Mouse (Mus musculus) midbrain, embryonic 11.5 days (tissue): ENCODE data around the gene Prom1. TPM values are rescaled to one million over a fixed set of nuclear protein-coding genes. Genes with fewer than 3 reads are reported as not detected.

Source experiments
- ATAC-seq: fragments of 200-750 bp; cut with Nextera tagmentation; 2 replicates; pipeline ENCODE4 v1.8.0; 2017; ENCODE audit warnings: moderate TSS enrichment, moderate library complexity; ENCODE audit not compliant: low FRiP score
- DNase-seq: peaks from one replicate; pipeline ENCODE4 v3.0.0; 2015; ENCODE audit warnings: low spot score; ENCODE audit errors: missing footprints
- H3K27ac ChIP-seq: fragments of 300-500 bp; sonication (generic); 2 replicates; pipeline ENCODE4 v1.5.1; 2014; ENCODE audit warnings: low read depth, low read length
- H3K27me3 ChIP-seq: fragments of 300-500 bp; sonication (generic); 2 replicates; pipeline ENCODE4 v1.6.1; 2014; ENCODE audit warnings: mild to moderate bottlenecking, low read length, moderate library complexity, mixed read lengths; ENCODE audit not compliant: control insufficient read depth, insufficient read depth
- H3K36me3 ChIP-seq: fragments of 300-500 bp; sonication (generic); 2 replicates; pipeline ENCODE4 v1.6.1; 2014; ENCODE audit warnings: mild to moderate bottlenecking, low read length, moderate library complexity, mixed read lengths; ENCODE audit not compliant: control insufficient read depth, insufficient read depth
- H3K4me1 ChIP-seq: fragments of 300-500 bp; sonication (generic); 2 replicates; pipeline ENCODE4 v1.6.1; 2014; ENCODE audit warnings: low read length; ENCODE audit not compliant: control insufficient read depth, insufficient read depth
- H3K4me2 ChIP-seq: fragments of 300-500 bp; sonication (generic); 2 replicates; pipeline ENCODE4 v1.6.1; 2014; ENCODE audit warnings: mild to moderate bottlenecking, moderate library complexity
- H3K4me3 ChIP-seq: fragments of 300-500 bp; sonication (generic); 2 replicates; pipeline ENCODE4 v1.5.1; 2014; ENCODE audit warnings: low read depth, low read length
- H3K9ac ChIP-seq: fragments of 300-500 bp; sonication (generic); 2 replicates; pipeline ENCODE4 v1.6.1; 2014; ENCODE audit warnings: low read length
- H3K9me3 ChIP-seq: fragments of 300-500 bp; sonication (generic); 2 replicates; pipeline ENCODE4 v1.6.1; 2016; ENCODE audit warnings: low read length; ENCODE audit not compliant: control insufficient read depth
- WGBS: fragments of 180-500 bp; shearing (Covaris S2); extraction: QIAGEN DNeasy Blood & Tissue Kit; methylation state at CpG from one replicate; pipeline ENCODE4 v1.1.7; 2014; 5-methylcytosine and 5-hydroxymethylcytosine counted together
- polyA plus RNA-seq: library from polyadenylated mRNA; unstranded; fragments of >200 nt; fragmentation: Nextera tagmentation; extraction: Ambion mirVana; gene quantifications from 2 replicates; pipeline ENCODE4 v1.2.1, GENCODE M21; 2014

Prom1 gene
- polyA plus RNA-seq, 1 experiment from 2014 or later = 171 TPM

GRCm38 (mm10) chr5:44058258-44058657 is 43.6 kb downstream of the Prom1 start:
- 91% methylated on average over 3 of the region's 3 CpGs for WGBS
- ATAC-seq = no peak
- Histone ChIP-seq H3K27me3 (no peaks in the 10 kb centered on the region), H3K4me2 (no peak overlapping the region), H3K4me3 (no peak overlapping the region), H3K9ac (no peak overlapping the region), H3K9me3 (no peaks in the 10 kb centered on the region), H3K27ac (no peak overlapping the region), H3K4me1 (no peaks in the 10 kb centered on the region), H3K36me3 (peaks cover 16% of the 10 kb centered on the region)
- no peak for DNase-seq

- Histone ChIP-seq H3K27ac (no peak overlapping the region), H3K9me3 (no peaks in the 10 kb centered on the region), H3K36me3 (peaks cover 6% of the 10 kb centered on the region; the same call in 1 of the 2 replicates), H3K4me1 (no peaks in the 10 kb centered on the region), H3K4me2 (no peak overlapping the region), H3K9ac (no peak overlapping the region), H3K4me3 (no peak overlapping the region), H3K27me3 (no peaks in the 10 kb centered on the region)
- DNase-seq (no peak), ATAC-seq (no peak)
- WGBS = 80% methylated on average over 8 of the region's 8 CpGs
Measured at GRCm38 (mm10) chr5:44050213-44050612, 51.6 kb downstream of the Prom1 start.

GRCm38 (mm10) chr5:44049395-44049976 is 52.3 kb downstream of the Prom1 start:
- H3K36me3 ChIP-seq = peaks cover 2% of the 10 kb centered on the region; the same call in 1 of the 2 replicates
- WGBS = 75% methylated on average over 6 of the region's 6 CpGs
- no peak overlapping the region for H3K27ac ChIP-seq
- H3K4me2 ChIP-seq = no peak overlapping the region
- DNase-seq (no peak), ATAC-seq (no peak)
- no peak overlapping the region for H3K4me3 ChIP-seq
- no peaks in the 10 kb centered on the region for H3K4me1 ChIP-seq
- H3K9ac ChIP-seq = no peak overlapping the region
- no peaks in the 10 kb centered on the region for H3K9me3 ChIP-seq
- no peaks in the 10 kb centered on the region for H3K27me3 ChIP-seq

- H3K9ac ChIP-seq = no peak overlapping the region
- H3K4me1 ChIP-seq = no peaks in the 10 kb centered on the region
- WGBS = 56% methylated on average over 5 of the region's 5 CpGs
- no peak overlapping the region for H3K4me3 ChIP-seq
- no peaks in the 10 kb centered on the region for H3K27me3 ChIP-seq
- no peak overlapping the region for H3K4me2 ChIP-seq
- no peak overlapping the region for H3K27ac ChIP-seq
- H3K36me3 ChIP-seq = no peaks in the 10 kb centered on the region
- 0 out of 2 replicates have a peak, but pooled peaks have one; percentile 22 for ATAC-seq
- no peaks in the 10 kb centered on the region for H3K9me3 ChIP-seq
- no peak for DNase-seq
Measured at GRCm38 (mm10) chr5:44048568-44049363, 53.1 kb downstream of the Prom1 start.

GRCm38 (mm10) chr5:44041725-44042124 is 60.1 kb downstream of the Prom1 start:
- ATAC-seq (no peak), DNase-seq (no peak)
- Histone ChIP-seq H3K9me3 (no peaks in the 10 kb centered on the region), H3K4me2 (no peak overlapping the region), H3K27ac (no peak overlapping the region), H3K9ac (no peak overlapping the region), H3K27me3 (no peaks in the 10 kb centered on the region), H3K36me3 (0 out of 2 replicates have a peak, but pooled peaks cover 2% of the 10 kb centered on the region), H3K4me1 (no peaks in the 10 kb centered on the region), H3K4me3 (no peak overlapping the region)
- 59% methylated on average over 1 of the region's 1 CpGs for WGBS

GRCm38 (mm10) chr5:44041056-44041455 is 60.8 kb downstream of the Prom1 start:
- H3K9ac ChIP-seq = no peak overlapping the region
- no peaks in the 10 kb centered on the region for H3K4me1 ChIP-seq
- no peak for ATAC-seq
- peaks cover 5% of the 10 kb centered on the region; the same call in 1 of the 2 replicates for H3K36me3 ChIP-seq
- no peaks in the 10 kb centered on the region for H3K27me3 ChIP-seq
- H3K27ac ChIP-seq = no peak overlapping the region
- DNase-seq = no peak
- no peaks in the 10 kb centered on the region for H3K9me3 ChIP-seq
- H3K4me3 ChIP-seq = no peak overlapping the region
- WGBS = 88% methylated on average over 3 of the region's 3 CpGs
- H3K4me2 ChIP-seq = no peak overlapping the region

GRCm38 (mm10) chr5:43998295-43998989 is 103.4 kb downstream of the Prom1 start:
- Histone ChIP-seq H3K4me1 (no peaks in the 10 kb centered on the region), H3K36me3 (peaks cover 10% of the 10 kb centered on the region), H3K27me3 (no peaks in the 10 kb centered on the region), H3K27ac (no peak overlapping the region), H3K4me3 (no peak overlapping the region), H3K4me2 (no peak overlapping the region), H3K9ac (no peak overlapping the region), H3K9me3 (no peaks in the 10 kb centered on the region)
- 93% methylated on average over 9 of the region's 9 CpGs for WGBS
- ATAC-seq = no peak
- DNase-seq = no peak

GRCm38 (mm10) chr5:43997626-43998025 is 104.2 kb downstream of the Prom1 start:
- ATAC-seq (no peak), DNase-seq (no peak)
- H3K4me1 ChIP-seq = no peaks in the 10 kb centered on the region
- no peak overlapping the region for H3K4me3 ChIP-seq
- H3K9ac ChIP-seq = no peak overlapping the region
- 94% methylated on average over 8 of the region's 8 CpGs for WGBS
- H3K27me3 ChIP-seq = no peaks in the 10 kb centered on the region
- H3K36me3 ChIP-seq = peaks cover 10% of the 10 kb centered on the region
- H3K4me2 ChIP-seq = no peak overlapping the region
- H3K27ac ChIP-seq = no peak overlapping the region
- H3K9me3 ChIP-seq = no peaks in the 10 kb centered on the region

- DNase-seq (no peak), ATAC-seq (no peak)
- Histone ChIP-seq H3K4me2 (no peak overlapping the region), H3K27ac (no peak overlapping the region), H3K9me3 (no peaks in the 10 kb centered on the region), H3K4me3 (no peak overlapping the region), H3K27me3 (no peaks in the 10 kb centered on the region), H3K36me3 (0 out of 2 replicates have a peak, but pooled peaks cover 2% of the 10 kb centered on the region), H3K9ac (no peak overlapping the region), H3K4me1 (no peaks in the 10 kb centered on the region)
- 91% methylated on average over 4 of the region's 4 CpGs for WGBS
Measured at GRCm38 (mm10) chr5:43996162-43996561, 105.7 kb downstream of the Prom1 start.
